Mouse (Mus musculus) erythroblast, embryonic 14.5 days (primary cell): ENCODE measurements around the gene 2610507B11Rik.

ENCODE experiments used
- GATA1 ChIP-seq: IDR thresholded peaks from 2 replicates; pipeline ENCODE4 v1.6.1; 2012; ENCODE audit warnings: low read length, inconsistent platforms, mixed read lengths
- TAL1 ChIP-seq: IDR thresholded peaks from 3 replicates; pipeline ENCODE4 v1.6.1; 2012; ENCODE audit warnings: low read length, inconsistent platforms, mixed read lengths

DNA sequence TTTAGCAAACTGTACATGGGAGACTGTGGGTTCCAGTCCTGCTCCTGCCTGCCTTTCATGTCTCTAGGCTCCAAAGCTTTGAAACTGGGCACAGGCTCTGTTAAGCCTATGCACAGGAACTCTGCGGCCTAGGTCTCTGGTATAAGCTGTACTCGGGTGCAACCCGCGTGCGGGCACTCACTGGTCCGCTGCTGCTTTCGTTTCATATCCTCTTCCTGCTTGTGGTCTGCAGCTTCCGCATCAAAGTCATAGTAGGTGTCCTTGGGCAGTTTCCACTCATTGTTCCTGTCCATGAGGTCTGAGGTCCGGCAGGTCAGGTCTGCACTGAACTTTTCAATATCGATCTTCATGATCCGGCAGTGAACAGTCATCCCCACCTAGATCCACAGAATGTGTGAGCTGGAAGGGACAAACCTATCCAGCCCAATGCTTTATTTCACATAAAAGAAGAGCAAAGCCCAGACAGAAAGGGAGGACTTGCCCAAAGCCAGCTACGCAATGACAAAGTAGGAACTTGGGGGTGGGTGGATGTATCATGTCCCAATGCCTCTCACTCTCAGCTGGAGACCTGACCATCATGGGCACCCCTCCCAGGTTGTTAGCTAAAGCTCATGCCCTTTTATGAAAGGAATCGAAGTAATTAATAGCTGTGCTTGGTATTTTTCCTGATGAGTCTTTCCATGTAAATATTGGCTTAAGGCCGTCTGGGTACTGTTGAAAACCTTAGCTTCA is 48.3 kb upstream of the 2610507B11Rik start:
- TF ChIP-seq GATA1 (no peak), TAL1 (no peak)
